Mouse (Mus musculus): ENCODE data around the gene Fam98b.

The Fam98b gene

DNA sequence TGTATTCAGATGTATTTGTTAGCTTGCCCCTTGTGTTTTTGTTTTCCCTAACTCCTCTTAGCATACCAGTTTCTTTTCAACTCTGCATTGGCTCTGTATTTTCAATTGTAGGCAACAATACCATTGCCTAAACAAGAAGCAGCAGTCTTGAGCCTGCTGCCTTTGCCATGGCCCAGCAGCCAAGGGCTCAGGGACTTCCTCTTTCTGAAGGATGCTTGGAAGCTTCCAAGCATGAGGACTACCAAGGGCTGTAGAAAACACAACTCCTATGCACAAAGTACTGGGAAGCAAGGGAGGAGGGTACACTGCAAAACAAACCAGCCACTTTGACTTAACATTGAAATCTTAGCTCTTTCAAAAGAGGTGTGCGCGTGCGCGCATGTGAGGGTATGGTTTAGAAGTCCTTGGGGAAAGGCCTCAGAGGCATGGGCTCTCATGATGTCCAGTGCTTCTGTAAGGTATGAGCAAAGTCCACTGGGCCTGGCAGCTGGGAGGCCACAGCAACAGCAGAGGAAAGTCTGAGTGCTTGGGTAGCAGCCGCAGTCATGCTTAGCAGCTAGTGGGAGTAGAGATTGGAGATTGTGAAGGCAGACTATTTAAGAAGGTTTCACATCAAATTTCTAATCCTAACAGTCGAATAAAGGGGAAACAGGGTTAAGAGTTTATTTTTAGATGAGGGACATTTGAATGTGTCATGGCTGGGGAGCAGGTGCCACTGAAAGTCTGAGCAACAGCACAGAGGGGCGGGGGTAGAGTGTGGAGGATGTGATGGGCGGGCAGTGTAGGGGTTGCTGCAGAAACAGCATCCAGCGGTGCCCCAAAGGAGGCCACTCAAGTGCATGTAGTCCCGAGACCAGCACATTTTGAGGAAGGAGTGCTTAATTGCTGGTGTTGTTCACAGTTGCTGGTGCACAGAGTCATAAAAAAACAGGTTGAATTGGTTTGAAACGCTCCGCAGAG lies 54.1 kb downstream of the Fam98b start:
- no peak for DNase-seq (ENCODE audit: low spot score)

DNA sequence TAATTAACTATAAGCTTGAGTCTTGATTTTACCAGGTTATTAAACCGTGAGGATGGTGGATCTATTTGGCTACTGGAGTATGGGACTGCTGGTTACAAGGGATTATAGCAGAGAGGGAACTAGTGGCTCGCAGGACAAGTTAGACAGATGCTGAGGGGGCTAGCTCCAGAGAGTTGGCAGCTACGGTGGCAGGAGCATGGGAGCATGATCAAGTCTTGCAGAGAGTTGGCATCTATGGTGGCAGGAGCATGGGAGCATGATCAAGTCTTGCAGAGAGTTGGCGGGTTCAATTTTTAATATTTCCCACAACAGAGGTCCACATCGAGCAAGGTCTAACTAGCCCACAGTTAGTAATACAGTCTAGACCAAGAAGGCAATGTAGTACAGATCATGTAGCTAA lies 55.4 kb downstream of the Fam98b start:
- no peak for DNase-seq (ENCODE audit: low spot score)

DNA sequence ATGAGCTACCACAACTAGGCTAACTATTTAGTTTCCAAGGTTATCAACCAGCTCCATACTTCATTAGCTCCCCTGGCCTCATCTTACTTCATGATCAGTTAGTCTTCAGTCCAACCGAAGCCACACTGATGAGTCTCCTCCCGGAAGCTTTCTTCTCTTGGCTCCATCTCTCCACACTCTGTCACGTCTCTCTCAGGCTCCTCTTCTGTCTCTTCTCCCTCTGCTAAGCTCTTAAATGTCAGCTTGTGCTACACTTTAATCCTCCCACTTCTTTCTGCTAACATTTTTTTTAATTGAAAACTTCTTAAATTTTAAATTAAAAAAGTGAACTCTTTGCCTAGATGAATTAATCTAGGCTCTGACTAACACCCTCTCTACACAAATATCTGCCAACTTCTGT lies 58.4 kb downstream of the Fam98b start:
- no peak for DNase-seq (ENCODE audit: low spot score)

DNA sequence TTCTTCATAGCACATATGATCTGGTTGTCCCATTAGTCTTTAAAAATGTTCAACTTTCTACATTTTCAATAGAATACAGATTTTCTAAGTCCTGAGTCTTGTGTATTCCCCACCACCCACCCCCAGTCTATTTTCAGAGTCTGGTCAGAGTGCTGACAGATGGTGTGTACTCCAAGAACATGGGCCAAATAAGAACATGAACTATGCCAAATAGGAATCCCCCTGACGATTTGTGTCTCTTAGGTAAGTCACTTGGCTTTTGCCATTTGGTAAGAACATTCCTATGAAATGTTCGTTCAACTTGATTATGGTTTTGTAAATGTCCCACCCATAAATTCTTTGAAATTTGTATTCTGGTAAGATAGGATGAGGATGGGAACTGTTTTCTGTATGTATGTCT lies 59.5 kb downstream of the Fam98b start:
- no peak for DNase-seq (ENCODE audit: low spot score)

DNA sequence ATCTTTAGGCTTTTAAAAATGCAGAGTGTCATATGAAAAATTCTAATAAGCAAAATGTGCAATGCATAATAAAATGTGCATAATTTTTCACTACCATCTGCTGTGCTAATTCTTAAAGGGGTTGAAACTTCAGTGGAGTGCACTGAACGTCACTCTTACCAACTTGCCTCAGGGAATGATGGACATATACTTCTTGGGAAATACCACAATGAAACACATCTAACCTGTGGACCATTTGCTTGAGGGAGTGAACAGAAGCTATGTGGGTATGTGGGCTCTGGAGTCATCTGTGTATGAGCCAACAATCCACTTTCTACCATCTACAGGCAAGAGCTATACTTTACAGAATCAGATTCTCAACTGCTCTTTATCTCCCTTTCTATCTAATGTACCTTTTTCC lies 61.8 kb downstream of the Fam98b start:
- no peak for DNase-seq (ENCODE audit: low spot score)

DNA sequence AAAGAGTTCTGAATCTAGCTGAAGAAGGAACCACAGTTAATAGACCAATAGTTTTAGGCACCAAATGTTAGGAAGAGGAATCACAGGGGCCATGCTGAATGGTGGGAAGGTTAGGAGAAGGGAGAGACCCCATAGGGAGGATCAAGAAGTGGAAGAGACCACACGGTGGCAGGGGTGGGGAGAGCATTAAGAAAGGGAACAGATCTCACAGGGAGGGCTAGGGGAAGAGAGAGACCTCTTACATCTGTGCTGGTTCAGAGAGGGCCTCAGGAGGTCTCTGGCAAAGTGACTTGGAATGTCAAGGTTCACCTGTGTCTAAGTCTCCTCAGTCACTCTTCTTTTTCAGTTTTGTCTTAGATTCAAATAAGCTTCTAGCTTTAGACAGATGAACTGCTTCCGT lies 62.5 kb downstream of the Fam98b start:
- DNase-seq (ENCODE audit: low spot score), result no peak

DNA sequence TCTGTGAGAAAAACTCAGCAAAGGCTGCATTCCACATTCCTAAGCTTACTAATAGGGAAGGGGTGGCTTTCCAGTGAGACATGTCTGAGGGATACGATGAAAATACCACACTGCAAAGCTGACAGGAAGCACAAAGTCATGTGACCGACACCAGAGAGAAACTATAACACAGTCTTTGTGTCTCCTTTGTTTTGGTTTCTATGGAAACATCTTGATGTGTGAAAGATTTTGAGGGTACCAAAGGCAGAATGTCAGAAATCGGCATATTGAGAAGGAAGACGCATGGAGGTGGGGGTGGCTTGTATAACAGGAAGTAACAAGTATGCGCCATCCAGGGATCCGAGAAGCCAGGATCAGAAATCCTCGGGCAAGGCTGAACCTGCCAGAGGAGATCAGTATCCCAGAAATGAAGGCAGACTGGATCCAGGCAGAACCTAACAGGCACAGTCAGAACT lies 62.9 kb downstream of the Fam98b start:
- no peak for DNase-seq (ENCODE audit: low spot score)

DNA sequence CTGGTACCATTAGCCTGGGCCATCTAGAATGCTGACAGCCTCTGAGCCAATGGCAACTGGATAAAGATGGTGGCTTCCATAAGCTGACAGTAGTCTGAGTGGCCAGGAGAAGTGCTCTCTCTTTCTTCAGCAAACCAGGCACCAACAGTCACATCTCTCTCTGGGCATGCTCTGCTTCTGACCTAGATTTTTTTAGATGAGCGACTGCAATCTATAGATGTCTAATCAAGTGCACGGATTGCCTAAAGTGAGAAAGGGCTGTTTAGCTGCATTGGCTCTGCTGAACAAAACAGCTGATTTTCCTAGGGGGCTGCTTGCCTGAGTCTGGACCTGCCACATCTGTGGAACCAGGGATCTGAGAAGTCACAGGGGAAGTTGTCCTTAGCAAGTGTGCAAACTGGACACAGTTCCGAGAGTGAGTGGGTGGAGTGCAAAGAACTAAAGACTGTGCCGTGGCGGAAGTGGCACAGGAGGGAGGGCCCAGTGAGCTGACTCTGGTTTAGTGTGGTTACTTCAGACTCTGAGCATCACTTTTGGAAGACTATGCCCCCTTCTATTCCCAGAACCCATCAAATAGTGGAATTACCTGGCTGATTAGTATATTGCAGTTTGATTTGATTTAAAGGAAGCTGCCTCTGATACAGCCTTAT lies 64.2 kb downstream of the Fam98b start:
- DNase-seq (ENCODE audit: low spot score), result no peak

DNA sequence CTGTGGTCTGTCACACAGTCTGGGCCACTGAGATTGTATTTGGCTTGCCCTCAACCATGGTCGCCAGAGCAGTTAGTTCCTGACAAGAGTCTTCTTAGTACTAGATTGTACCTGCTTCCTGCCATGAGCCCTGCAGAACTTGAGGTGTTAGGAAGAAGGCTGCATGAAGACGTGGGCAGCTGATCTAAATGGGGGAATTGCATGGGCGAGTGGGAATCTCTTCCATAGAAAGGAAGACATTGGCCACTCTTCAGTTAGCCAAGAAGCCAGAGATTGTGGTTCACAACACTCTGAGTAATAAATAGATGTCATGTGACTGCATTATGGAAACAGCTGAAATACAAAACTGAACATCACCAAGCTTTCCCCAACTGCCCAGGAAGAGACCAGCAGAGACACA lies 69.5 kb downstream of the Fam98b start:
- no peak for DNase-seq (ENCODE audit: low spot score)

All from urinary bladder, postnatal 25 days (tissue).